Comparison of ENCODE assay signal across 13 mouse cellular contexts in genomic region chr12:39667701-39668100, GRCm38 (mm10).
"Had no signal": no experiment of that assay in that cellular context is flagged by ENCODE, and none has a peak within 500 bp of the region (broad histone marks: within the 10 kb centered on the region; RNA-seq: fewer than 3 reads in every experiment).

No protein-coding gene starts in this region.

- DNase-seq: kidney, adult 2 months; kidney, postnatal 14 days; lung, adult 2 months; lung, postnatal 36 days; right cerebral cortex, postnatal 4 days; spleen, adult 18-20 months; thymus, postnatal 36 days had no signal

- H3K27ac ChIP-seq: kidney, embryonic 15.5 days; left cerebral cortex, adult 2 months; limb, embryonic 10.5 days; liver, embryonic 15.5 days had no signal

- H3K9ac ChIP-seq: kidney, embryonic 15.5 days; liver, embryonic 15.5 days had no signal

- H3K9me3 ChIP-seq: kidney, embryonic 15.5 days; limb, embryonic 10.5 days; liver, embryonic 15.5 days had no signal

- H3K4me1 ChIP-seq: kidney, embryonic 15.5 days; limb, embryonic 10.5 days; liver, embryonic 15.5 days had no signal

- ATAC-seq: lung, postnatal 0 days had no signal

- H3K27me3 ChIP-seq: kidney, embryonic 15.5 days; liver, embryonic 15.5 days had no signal

- H3K4me2 ChIP-seq: kidney, embryonic 15.5 days; liver, embryonic 11.5 days; liver, embryonic 15.5 days had no signal

- H3K4me3 ChIP-seq: kidney, embryonic 15.5 days; left cerebral cortex, adult 2 months; limb, embryonic 10.5 days; liver, embryonic 15.5 days had no signal

- H3K36me3 ChIP-seq: kidney, embryonic 15.5 days; limb, embryonic 10.5 days; liver, embryonic 15.5 days had no signal
